Mouse (Mus musculus) granulocyte monocyte progenitor cell, adult 5-6 weeks (primary cell): ENCODE results near the gene Ndrg4. TPM values are rescaled to one million over a fixed set of nuclear protein-coding genes. Genes with fewer than 3 reads are reported as not detected.

ENCODE experiments used
- ATAC-seq: replicated peaks from 2 replicates; pipeline ENCODE4 v1.8.0; 2016; ENCODE audit warnings: mild to moderate bottlenecking, moderate TSS enrichment, inconsistent platforms; ENCODE audit not compliant: poor library complexity, severe bottlenecking
- total RNA-seq, 2 experiments: library from RNA; stranded (forward) in 1 of 2; stranded (reverse) in 1 of 2; fragments of 200-712, 200-1000 nt in 1 of 2; fragments of >200 nt in 1 of 2; fragmentation: Nextera tagmentation in 1 of 2; gene quantifications; 2 replicates each; pipeline ENCODE4 v1.2.3; 2014 to 2017

The Ndrg4 gene
- total RNA-seq, 2 experiments from 2014 or later = not detected

DNA sequence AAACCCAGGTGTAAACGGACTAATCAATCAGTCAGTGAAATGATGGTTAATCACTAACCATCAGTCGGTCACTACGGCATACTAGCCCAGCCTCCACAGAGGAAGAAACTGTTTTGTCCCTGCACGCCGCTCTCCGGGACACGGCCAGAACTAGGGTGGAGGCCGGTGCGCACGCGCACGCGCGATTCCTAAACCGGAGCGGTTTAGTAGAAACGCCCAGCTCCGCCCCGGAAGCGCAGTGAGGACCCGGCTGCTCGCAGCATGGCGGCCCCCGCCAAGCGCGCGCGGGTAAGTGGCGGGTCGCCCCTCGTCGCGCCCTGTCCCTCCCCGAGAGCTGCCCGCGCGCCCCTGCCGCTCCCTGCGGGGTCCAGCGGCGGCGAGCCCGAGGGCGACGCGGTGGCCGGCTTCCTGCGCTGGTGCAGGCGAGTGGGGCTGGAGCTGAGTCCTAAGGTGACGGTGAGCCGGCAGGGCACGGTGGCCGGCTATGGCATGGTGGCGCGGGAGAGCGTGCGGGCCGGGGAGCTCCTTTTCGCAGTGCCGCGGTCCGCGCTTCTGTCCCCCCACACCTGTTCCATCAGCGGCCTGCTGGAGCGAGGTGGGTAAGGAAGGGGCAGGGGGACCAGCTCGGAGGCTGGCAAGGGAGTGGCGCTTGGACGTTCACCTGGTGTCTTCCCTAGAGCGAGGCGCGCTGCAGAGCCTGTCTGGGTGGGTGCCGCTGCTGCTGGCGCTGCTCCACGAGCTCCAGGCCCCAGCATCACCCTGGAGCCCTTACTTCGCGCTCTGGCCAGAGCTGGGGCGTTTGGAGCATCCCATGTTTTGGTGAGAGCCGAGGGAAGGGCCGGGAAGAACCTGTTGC is 39.1 kb downstream of the Ndrg4 start, which contains the start of gene Setd6:
Gene Setd6 (plus strand): TSS at position 206 of the 856 bp plus-strand sequence.
- ATAC-seq = peak; percentile 75

DNA sequence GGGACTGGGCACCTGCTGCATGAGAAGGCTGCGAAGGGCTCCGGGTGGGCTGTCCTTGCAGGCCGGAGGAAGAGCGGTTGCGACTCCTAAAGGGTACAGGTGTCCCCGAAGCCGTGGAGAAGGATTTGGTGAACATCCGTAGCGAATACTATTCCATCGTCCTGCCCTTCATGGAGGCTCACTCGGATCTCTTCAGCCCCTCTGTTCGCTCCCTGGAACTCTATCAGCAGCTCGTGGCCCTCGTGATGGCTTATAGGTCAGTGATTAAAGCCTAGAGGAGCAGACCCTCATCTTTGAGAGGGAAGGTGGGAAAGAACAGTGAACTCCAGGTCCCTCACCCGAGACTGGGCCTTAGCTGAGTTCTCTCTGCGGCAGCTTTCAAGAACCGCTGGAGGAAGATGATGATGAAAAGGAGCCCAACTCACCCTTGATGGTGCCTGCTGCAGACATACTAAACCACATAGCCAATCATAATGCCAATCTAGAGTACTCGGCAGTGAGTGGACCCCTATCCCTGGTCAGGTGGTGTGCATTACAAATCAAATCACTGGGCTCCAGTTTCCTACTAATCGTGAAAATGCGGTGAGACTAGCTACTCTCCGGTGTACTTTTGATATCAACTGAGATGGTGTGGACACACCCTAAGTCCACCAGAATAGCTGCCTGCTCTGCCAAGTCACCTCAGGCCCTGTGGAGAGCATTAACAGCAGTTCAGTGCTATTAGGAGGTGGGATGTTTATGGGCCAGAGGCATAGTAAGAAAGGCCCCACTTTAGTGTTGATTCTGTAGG is 40.0 kb downstream of the Ndrg4 start:
- no peak for ATAC-seq

DNA sequence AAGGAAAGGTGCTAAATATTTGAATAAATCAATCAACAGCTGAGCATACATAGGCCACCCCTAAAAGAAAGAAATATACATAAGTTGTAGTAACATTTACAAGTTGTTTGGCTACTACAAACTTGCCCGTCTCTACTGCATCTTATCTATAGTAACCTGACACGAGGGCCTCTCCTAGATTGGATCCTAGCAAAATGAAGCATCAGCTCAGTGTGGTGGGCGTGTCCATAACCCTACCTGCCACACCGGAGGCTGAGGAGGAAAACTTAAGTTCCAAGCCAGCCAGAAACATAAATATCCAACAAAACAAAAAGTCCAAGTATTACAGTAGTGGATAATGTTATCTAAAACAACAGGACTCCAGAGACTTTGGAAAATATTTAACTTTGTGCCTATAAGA is 50.8 kb downstream of the Ndrg4 start:
- ATAC-seq = no peak

DNA sequence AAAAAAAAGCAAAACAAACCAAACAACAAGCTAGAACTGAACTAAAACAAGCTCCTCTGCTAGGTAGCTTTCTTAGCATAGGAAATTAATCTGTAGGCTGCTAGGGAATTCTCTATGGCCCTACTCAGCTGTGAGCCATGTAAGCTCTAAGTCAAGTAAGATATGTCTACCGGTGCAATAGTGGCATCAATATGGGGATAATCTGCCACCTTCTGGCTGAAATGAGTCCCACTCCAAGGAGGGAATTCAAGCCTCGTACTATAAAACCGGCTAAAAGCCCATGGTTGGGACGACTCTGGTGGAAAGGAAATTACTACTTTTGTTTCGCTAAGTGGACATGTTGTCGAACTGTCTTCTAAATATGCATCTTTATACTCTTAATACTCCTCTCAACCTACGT is 61.8 kb downstream of the Ndrg4 start:
- no peak for ATAC-seq

DNA sequence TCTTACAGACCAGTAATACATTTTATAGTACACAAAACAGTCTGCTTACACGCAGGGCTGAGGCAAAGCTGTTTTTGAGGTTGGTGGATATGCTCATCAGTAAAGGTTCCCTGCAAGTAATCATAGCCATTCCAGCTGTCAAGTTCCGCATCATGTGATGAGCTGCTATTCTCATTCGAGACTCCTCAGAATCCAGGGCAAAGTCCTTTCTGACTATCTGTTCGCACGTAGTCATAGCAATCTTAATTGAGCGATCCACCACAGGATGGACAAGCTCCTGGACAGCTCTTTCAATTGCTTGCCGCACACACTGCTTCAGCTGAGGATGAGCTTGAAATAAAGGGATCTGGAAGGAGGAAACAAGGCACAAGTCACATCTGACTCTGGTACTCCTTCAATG is 65.0 kb downstream of the Ndrg4 start:
- ATAC-seq = no peak

DNA sequence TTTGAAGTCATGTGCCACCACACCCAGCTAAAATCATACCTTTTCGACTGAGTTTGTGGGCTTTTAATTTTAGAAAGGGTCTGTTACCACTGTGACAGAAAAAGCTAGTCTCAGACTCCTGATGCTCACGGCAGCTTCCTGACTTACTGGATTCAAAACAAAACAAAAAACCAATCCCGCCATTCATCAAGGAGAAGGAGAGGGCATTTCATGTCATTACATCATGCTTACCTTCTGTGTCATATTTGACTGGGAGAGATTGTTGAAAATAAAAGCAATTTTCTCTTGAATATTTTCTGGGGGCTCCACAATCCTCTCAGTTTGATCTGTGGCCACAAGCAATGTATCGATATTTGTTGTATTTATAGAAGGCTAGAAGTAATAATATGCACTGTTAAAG is 71.2 kb downstream of the Ndrg4 start:
- ATAC-seq = no peak

DNA sequence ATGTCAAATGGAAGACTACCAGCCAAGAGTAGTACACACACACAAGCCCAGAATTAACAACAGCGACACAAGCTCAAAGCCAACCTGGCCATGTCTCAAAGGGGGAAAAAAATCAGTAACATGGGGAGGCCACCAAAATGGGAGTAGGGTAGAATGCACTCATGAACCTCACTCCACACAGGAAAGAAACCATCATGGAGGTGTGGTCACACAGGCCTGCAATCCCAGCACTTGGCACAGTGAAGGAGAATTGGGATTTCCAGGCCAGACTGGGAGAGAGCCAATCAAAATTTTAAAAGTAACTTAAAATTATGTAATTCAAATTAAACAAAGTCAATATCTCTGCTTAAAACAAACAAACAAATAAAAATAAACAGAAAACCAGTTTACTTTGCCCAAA is 75.1 kb downstream of the Ndrg4 start:
- ATAC-seq = no peak

DNA sequence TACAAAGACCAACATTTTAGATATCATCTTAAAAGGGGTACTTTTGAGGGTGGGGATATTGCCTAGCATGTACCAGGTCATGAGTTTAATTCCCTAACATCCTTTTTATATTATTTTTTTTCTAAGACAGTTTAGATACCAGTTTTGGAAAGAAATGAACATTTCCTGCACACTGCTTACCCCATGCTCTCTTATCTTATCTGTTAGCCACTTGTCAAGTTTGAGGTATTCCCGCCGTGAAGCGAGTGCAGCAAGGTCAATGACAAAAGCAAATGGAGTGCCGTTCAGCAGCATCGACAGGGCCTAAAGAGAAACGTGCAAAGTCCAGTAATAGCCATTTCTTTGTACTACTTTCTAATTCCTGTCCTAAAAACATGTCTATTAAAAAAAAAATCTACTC is 83.5 kb downstream of the Ndrg4 start:
- ATAC-seq = no peak

DNA sequence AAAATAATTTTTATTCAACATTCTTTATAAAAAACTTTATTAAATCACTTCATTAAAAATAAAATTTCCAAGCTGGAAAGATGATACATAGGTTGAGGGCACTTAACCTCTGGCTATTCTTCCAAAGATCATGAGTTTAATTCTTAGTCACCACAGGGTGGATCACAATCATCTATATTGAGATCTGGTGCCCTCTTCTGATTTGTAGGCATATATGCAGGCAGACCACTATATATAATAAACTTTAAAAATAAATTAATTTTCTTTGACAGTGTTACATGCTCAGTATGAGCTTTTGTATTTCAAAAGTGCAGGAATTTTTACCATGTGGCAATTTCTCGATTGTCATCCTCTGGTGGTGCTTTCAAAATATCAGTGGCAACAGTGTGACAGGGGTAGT is 87.4 kb downstream of the Ndrg4 start:
- no peak for ATAC-seq

Other genes starting within 250 kb of the Ndrg4 start
- gene Cfap20, start 242.1 kb upstream of the Ndrg4 start, total RNA-seq (2014; fragmentation: Nextera tagmentation) = 62.1 and 78.1 TPM in 2 replicates
- gene Cfap20, start 242.1 kb upstream of the Ndrg4 start, total RNA-seq (2017) = 62.8 and 65.6 TPM in 2 replicates
- gene Csnk2a2, start 186.9 kb upstream of the Ndrg4 start, total RNA-seq (2014; fragmentation: Nextera tagmentation) = 78.4 and 99.4 TPM in 2 replicates
- gene Csnk2a2, start 186.9 kb upstream of the Ndrg4 start, total RNA-seq (2017) = 22.6 and 43.6 TPM in 2 replicates
- gene Ccdc113, start 142.9 kb upstream of the Ndrg4 start, total RNA-seq (2014; fragmentation: Nextera tagmentation) = not detected in 2 replicates
- gene Ccdc113, start 142.9 kb upstream of the Ndrg4 start, total RNA-seq (2017) = not detected in 2 replicates
- not detected in 2 replicates for gene Prss54, start 100.6 kb upstream of the Ndrg4 start, total RNA-seq (2014; fragmentation: Nextera tagmentation)
- not detected in 2 replicates for gene Prss54, start 100.6 kb upstream of the Ndrg4 start, total RNA-seq (2017)
- 11.6 and 12.4 TPM in 2 replicates for gene Gins3, start 43.5 kb upstream of the Ndrg4 start, total RNA-seq (2014; fragmentation: Nextera tagmentation)
- 25.2 and 25.5 TPM in 2 replicates for gene Gins3, start 43.5 kb upstream of the Ndrg4 start, total RNA-seq (2017)
- gene Setd6, start 38.9 kb downstream of the Ndrg4 start, total RNA-seq (2014; fragmentation: Nextera tagmentation) = 16.6 and 16.8 TPM in 2 replicates
- 42.0 and 48.1 TPM in 2 replicates for gene Setd6, start 38.9 kb downstream of the Ndrg4 start, total RNA-seq (2017)
- 283 and 320 TPM in 2 replicates for gene Cnot1, start 130.5 kb downstream of the Ndrg4 start, total RNA-seq (2014; fragmentation: Nextera tagmentation)
- 99.3 and 113 TPM in 2 replicates for gene Cnot1, start 130.5 kb downstream of the Ndrg4 start, total RNA-seq (2017)
- 28.5 and 140 TPM in 2 replicates for gene Sap18b, start 148.4 kb downstream of the Ndrg4 start, total RNA-seq (2014; fragmentation: Nextera tagmentation)
- gene Sap18b, start 148.4 kb downstream of the Ndrg4 start, total RNA-seq (2017) = 184 and 222 TPM in 2 replicates
- gene Slc38a7, start 176.6 kb downstream of the Ndrg4 start, total RNA-seq (2014; fragmentation: Nextera tagmentation) = 8.2 and 21.8 TPM in 2 replicates
- 7.0 and 8.4 TPM in 2 replicates for gene Slc38a7, start 176.6 kb downstream of the Ndrg4 start, total RNA-seq (2017)
- 222 and 244 TPM in 2 replicates for gene Got2, start 211.6 kb downstream of the Ndrg4 start, total RNA-seq (2014; fragmentation: Nextera tagmentation)
- gene Got2, start 211.6 kb downstream of the Ndrg4 start, total RNA-seq (2017) = 110 and 114 TPM in 2 replicates